Mouse (Mus musculus) skeletal muscle tissue, postnatal 0 days (tissue): ENCODE results near the gene Ufm1. TPM values are rescaled to one million over a fixed set of nuclear protein-coding genes. Genes with fewer than 3 reads are reported as not detected.

Source experiments
- polyA plus RNA-seq: library from polyadenylated mRNA; unstranded; fragments of >200 nt; fragmentation: Nextera tagmentation; extraction: Ambion mirVana; gene quantifications from 2 replicates; pipeline ENCODE4 v1.2.1, GENCODE M21; 2015

The Ufm1 gene
- polyA plus RNA-seq = 63.9 and 81.0 TPM in 2 replicates

DNA sequence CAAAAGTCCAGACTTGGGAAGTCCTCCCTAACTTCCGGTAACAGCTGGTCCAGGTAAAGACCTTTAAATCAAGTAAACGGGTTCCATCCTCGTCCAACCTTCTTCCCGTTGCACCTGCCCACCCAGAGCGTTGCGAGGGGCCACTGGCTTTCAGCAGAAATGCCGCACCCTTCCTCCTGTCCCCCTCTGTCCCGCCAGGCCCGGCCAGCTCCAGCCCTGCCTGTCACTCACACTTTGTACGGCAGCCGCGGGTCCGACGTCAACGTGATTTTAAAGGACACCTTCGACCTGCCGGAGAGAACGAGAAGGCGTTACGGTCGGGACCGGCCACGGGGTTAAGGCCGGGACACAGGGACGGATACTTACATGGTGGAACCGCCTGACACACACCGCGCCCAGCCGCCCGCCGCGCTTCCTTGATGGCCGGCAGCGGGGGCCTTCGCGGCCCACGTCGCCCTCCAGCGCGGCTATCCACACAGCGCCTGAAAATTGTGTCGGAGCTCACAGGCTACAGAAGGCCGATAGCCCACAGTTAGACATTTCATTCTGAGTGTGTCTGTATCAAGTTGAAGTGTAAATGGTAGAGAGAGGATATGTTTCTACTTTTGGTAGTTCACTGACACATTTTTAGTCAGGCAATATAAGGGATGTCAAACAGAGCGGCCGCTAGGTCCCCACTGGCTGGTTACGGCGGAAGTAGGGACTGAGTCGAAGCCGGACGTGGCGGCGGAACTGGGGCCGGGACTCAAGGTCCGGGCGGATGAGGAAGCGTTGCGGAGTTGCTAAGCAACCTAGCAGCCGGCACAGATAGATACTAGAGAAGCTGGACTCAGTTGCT, at the start of gene Ufm1:
Ufm1 (minus strand) TSS at position 448 of the 838 bp plus-strand sequence.

GRCm38 (mm10) chr3:53844786-53845185, 18.8 kb downstream of the Ufm1 start, which contains the start of gene Gm10985:
Gm10985 (plus strand) TSS chr3:53845086.

Other genes starting within 250 kb of the Ufm1 start
- 2.1 and 2.8 TPM in 2 replicates for gene Frem2, start 206.5 kb downstream of the Ufm1 start, polyA plus RNA-seq
- not detected in 2 replicates for gene Gm10985, start 18.7 kb downstream of the Ufm1 start, polyA plus RNA-seq